Mouse (Mus musculus) forebrain, embryonic 16.5 days (tissue): ENCODE data around the gene Slc26a3. TPM values are rescaled to one million over a fixed set of nuclear protein-coding genes. Genes with fewer than 3 reads are reported as not detected.

Experiments
- polyA plus RNA-seq: library from polyadenylated mRNA; unstranded; fragments of >200 nt; fragmentation: Nextera tagmentation; extraction: Ambion mirVana; gene quantifications from 2 replicates; pipeline ENCODE4 v1.2.1, GENCODE M21; 2015

Gene Slc26a3
- polyA plus RNA-seq, 1 experiment from 2014 or later, result 0.11 TPM

Other genes with a start within 250 kb of the Slc26a3 start
- not detected in 2 replicates for gene Gm6993, start 150.1 kb upstream of the Slc26a3 start, polyA plus RNA-seq
- gene Lamb1, start 125.6 kb upstream of the Slc26a3 start, polyA plus RNA-seq, result 21.5 and 25.5 TPM in 2 replicates
- 121 and 136 TPM in 2 replicates for gene Dld, start 39.4 kb upstream of the Slc26a3 start, polyA plus RNA-seq
- gene Cbll1, start 108.7 kb downstream of the Slc26a3 start, polyA plus RNA-seq, result 15.9 and 16.0 TPM in 2 replicates
- gene Slc26a4, start 169.1 kb downstream of the Slc26a3 start, polyA plus RNA-seq, result 0.26 TPM in 1 of 2 replicates, not detected in the other
- 29.8 and 30.7 TPM in 2 replicates for gene Bcap29, start 243.8 kb downstream of the Slc26a3 start, polyA plus RNA-seq